Mouse (Mus musculus): ENCODE results near the gene Teddm2.

GRCm38 (mm10) chr1:153846420-153846819 is 53.6 kb downstream of the Teddm2 start:
- TF ChIP-seq TAL1 (IDR thresholded peaks at IDR 0.05; ENCODE audit: low read length) (no peak), GATA1 (IDR thresholded peaks at IDR 0.05; ENCODE audit: low read length) (no peak)
